Comparison of ENCODE assay signal across 16 mouse cellular contexts in the genomic region with DNA sequence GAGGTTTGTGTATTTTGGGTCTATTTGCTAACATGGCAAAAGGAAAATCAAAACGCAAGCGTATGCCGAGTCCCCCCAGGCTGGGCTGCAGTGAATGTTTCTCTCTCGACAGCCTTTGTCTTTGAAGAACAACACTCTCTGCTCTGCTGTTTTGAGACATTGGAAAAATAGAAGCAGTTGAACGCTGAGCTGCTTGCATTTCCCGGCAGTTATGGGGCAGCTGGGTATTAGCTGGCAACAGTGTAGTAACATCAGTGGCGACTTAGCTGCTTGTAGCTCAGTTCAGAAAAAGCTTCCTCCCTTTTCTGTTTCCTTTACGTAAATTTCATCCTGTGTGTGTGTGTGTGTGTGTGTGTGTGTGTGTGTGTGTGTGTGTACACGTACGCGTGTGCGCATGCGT.
DNase-seq lines count a peak whose midpoint lies in the region; ATAC-seq lines count a peak whose summit lies in the region.
"Had no signal": no experiment of that assay in that cellular context is flagged by ENCODE, and none has a peak within 500 bp of the region (broad histone marks: within the 10 kb centered on the region; RNA-seq: fewer than 3 reads in every experiment).

No protein-coding gene starts in this region.

- H3K9me3 ChIP-seq in hindbrain, embryonic 15.5 days: no peaks in the 10 kb centered on the region
- H3K9me3 ChIP-seq in hindbrain, embryonic 13.5 days: no peaks in the 10 kb centered on the region; the same call in 1 of the 2 replicates
- no peaks in the 10 kb centered on the region for H3K9me3 ChIP-seq in midbrain, embryonic 16.5 days (replicated peaks; ENCODE audit: control insufficient read depth, low read length, poor library complexity, severe bottlenecking)
- H3K9me3 ChIP-seq in midbrain, embryonic 11.5 days (ENCODE audit: control insufficient read depth, low read length): no peaks in the 10 kb centered on the region
- H3K9me3 ChIP-seq: lung, embryonic 15.5 days had no signal

- peak; percentile 33 for DNase-seq in adrenal gland, postnatal 10 days
- DNase-seq in adrenal gland, postnatal 4 days (ENCODE audit: low spot score in 2 of 2): no peak
- DNase-seq in midbrain, embryonic 11.5 days (ENCODE audit: low spot score, missing footprints): no peak
- no peak for DNase-seq in urinary bladder, postnatal 14 days (ENCODE audit: low spot score)
- no peak for DNase-seq in cerebellum, postnatal 36 days
- DNase-seq: cerebellum, adult 2 months; gastrocnemius, postnatal 10 days; heart, postnatal 36 days; kidney, adult 2 months; kidney, postnatal 4 days; retina, postnatal 1 day had no signal

- 54% methylated on average over 13 of the region's 13 CpGs for WGBS in hindbrain, embryonic 15.5 days
- WGBS in hindbrain, embryonic 13.5 days: 58% methylated on average over 13 of the region's 13 CpGs
- WGBS in midbrain, embryonic 16.5 days: 56% methylated on average over 13 of the region's 13 CpGs
- WGBS in midbrain, embryonic 11.5 days: 70% methylated on average over 13 of the region's 13 CpGs

- H3K27ac ChIP-seq in hindbrain, embryonic 15.5 days (replicated peaks): no peak overlapping the region
- no peak overlapping the region for H3K27ac ChIP-seq in hindbrain, embryonic 13.5 days
- H3K27ac ChIP-seq in midbrain, embryonic 16.5 days (ENCODE audit: low read length): no peak overlapping the region
- H3K27ac ChIP-seq in midbrain, embryonic 11.5 days (ENCODE audit: low read depth, low read length): no peak overlapping the region
- H3K27ac ChIP-seq: lung, embryonic 15.5 days had no signal

- peak overlapping the region; percentile 24; the same call in 1 of the 2 replicates for H3K4me2 ChIP-seq in hindbrain, embryonic 15.5 days
- no peak overlapping the region for H3K4me2 ChIP-seq in hindbrain, embryonic 13.5 days
- H3K4me2 ChIP-seq in midbrain, embryonic 16.5 days (ENCODE audit: low read length): peak overlapping the region; percentile 19; the same call in 1 of the 2 replicates
- H3K4me2 ChIP-seq in midbrain, embryonic 11.5 days: no peak overlapping the region
- H3K4me2 ChIP-seq: liver, embryonic 11.5 days; lung, embryonic 15.5 days had no signal

- H3K4me1 ChIP-seq in hindbrain, embryonic 15.5 days (replicated peaks): peaks cover 8% of the 10 kb centered on the region; the same call in 1 of the 2 replicates
- no peaks in the 10 kb centered on the region for H3K4me1 ChIP-seq in hindbrain, embryonic 13.5 days (replicated peaks)
- peaks cover 9% of the 10 kb centered on the region; the same call in 1 of the 2 replicates for H3K4me1 ChIP-seq in midbrain, embryonic 16.5 days (ENCODE audit: control insufficient read depth, insufficient read depth, low read length)
- no peaks in the 10 kb centered on the region; the same call in 1 of the 2 replicates for H3K4me1 ChIP-seq in midbrain, embryonic 11.5 days (ENCODE audit: control insufficient read depth, insufficient read depth, low read length)
- H3K4me1 ChIP-seq: lung, embryonic 15.5 days had no signal

- no peak overlapping the region for H3K9ac ChIP-seq in hindbrain, embryonic 15.5 days
- H3K9ac ChIP-seq in hindbrain, embryonic 13.5 days: no peak overlapping the region
- H3K9ac ChIP-seq in midbrain, embryonic 16.5 days (ENCODE audit: low read depth, low read length): no peak overlapping the region
- H3K9ac ChIP-seq in midbrain, embryonic 11.5 days (ENCODE audit: low read length): no peak overlapping the region
- H3K9ac ChIP-seq: lung, embryonic 15.5 days had no signal

- H3K27me3 ChIP-seq in hindbrain, embryonic 15.5 days: no peaks in the 10 kb centered on the region
- H3K27me3 ChIP-seq in hindbrain, embryonic 13.5 days: no peaks in the 10 kb centered on the region
- H3K27me3 ChIP-seq in midbrain, embryonic 16.5 days (ENCODE audit: control insufficient read depth, insufficient read depth, low read depth, low read length): no peaks in the 10 kb centered on the region
- no peaks in the 10 kb centered on the region for H3K27me3 ChIP-seq in midbrain, embryonic 11.5 days (ENCODE audit: control insufficient read depth, insufficient read depth, low read length)
- H3K27me3 ChIP-seq: lung, embryonic 15.5 days had no signal

- no peak overlapping the region for H3K4me3 ChIP-seq in hindbrain, embryonic 15.5 days
- H3K4me3 ChIP-seq in hindbrain, embryonic 13.5 days: no peak overlapping the region
- no peak overlapping the region for H3K4me3 ChIP-seq in midbrain, embryonic 16.5 days (ENCODE audit: low read depth, low read length)
- H3K4me3 ChIP-seq in midbrain, embryonic 11.5 days (ENCODE audit: low read depth, low read length): no peak overlapping the region
- H3K4me3 ChIP-seq: lung, embryonic 15.5 days had no signal

- H3K36me3 ChIP-seq in hindbrain, embryonic 15.5 days: no peaks in the 10 kb centered on the region
- no peaks in the 10 kb centered on the region for H3K36me3 ChIP-seq in hindbrain, embryonic 13.5 days
- no peaks in the 10 kb centered on the region for H3K36me3 ChIP-seq in midbrain, embryonic 16.5 days (ENCODE audit: control insufficient read depth, insufficient read depth, low read length)
- H3K36me3 ChIP-seq in midbrain, embryonic 11.5 days (ENCODE audit: control insufficient read depth, insufficient read depth, low read length): no peaks in the 10 kb centered on the region
- H3K36me3 ChIP-seq: lung, embryonic 15.5 days had no signal

- peak; percentile 64; the same call in 1 of the 2 replicates for ATAC-seq in hindbrain, embryonic 15.5 days (ENCODE audit: low FRiP score, low read depth)
- ATAC-seq in hindbrain, embryonic 13.5 days (ENCODE audit: low FRiP score): no peak
- peak; percentile 34; the same call in 1 of the 2 replicates for ATAC-seq in midbrain, embryonic 16.5 days
- no peak for ATAC-seq in midbrain, embryonic 11.5 days (ENCODE audit: low FRiP score)

Comparison
In these comparisons a context has a peak if more than half of its experiments do, and no peak if none do; other contexts are left out.
1. ATAC-seq: peak in hindbrain, embryonic 15.5 days (single experiment) and midbrain, embryonic 16.5 days (single experiment); none in hindbrain, embryonic 13.5 days (single experiment) and midbrain, embryonic 11.5 days (single experiment).
2. H3K4me2 ChIP-seq: peak in hindbrain, embryonic 15.5 days (single experiment) and midbrain, embryonic 16.5 days (single experiment); none in hindbrain, embryonic 13.5 days (single experiment) and midbrain, embryonic 11.5 days (single experiment).